Mouse (Mus musculus) embryonic facial prominence, embryonic 13.5 days (tissue): ENCODE measurements around the gene Surf2. TPM values are rescaled to one million over a fixed set of nuclear protein-coding genes. Genes with fewer than 3 reads are reported as not detected.

Source experiments
- ATAC-seq: fragments of 200-750 bp; cut with Nextera tagmentation; 2 replicates; pipeline ENCODE4 v1.8.0; 2017; ENCODE audit warnings: low read depth; ENCODE audit not compliant: insufficient number of reproducible peaks, insufficient read depth, low FRiP score, low TSS enrichment
- H3K27ac ChIP-seq: fragments of 300-500 bp; sonication (generic); 2 replicates; pipeline ENCODE4 v1.5.1; 2015; ENCODE audit warnings: moderate library complexity, mild to moderate bottlenecking, inconsistent platforms
- H3K27me3 ChIP-seq: fragments of 300-500 bp; sonication (generic); 2 replicates; pipeline ENCODE4 v1.6.1; 2015; ENCODE audit warnings: mild to moderate bottlenecking, inconsistent platforms
- H3K36me3 ChIP-seq: fragments of 300-500 bp; sonication (generic); 2 replicates; pipeline ENCODE4 v1.6.1; 2015; ENCODE audit warnings: mild to moderate bottlenecking, inconsistent platforms
- H3K4me1 ChIP-seq: fragments of 300-500 bp; sonication (generic); 2 replicates; pipeline ENCODE4 v1.6.1; 2015; ENCODE audit warnings: inconsistent platforms
- H3K4me2 ChIP-seq: fragments of 300-500 bp; sonication (generic); 2 replicates; pipeline ENCODE4 v1.6.1; 2015; ENCODE audit warnings: moderate library complexity, mild to moderate bottlenecking, inconsistent platforms
- H3K4me3 ChIP-seq: fragments of 300-500 bp; sonication (generic); 2 replicates; pipeline ENCODE4 v1.5.1; 2015; ENCODE audit warnings: mild to moderate bottlenecking, inconsistent platforms
- H3K9ac ChIP-seq: fragments of 300-500 bp; sonication (generic); 2 replicates; pipeline ENCODE4 v1.6.1; 2015; ENCODE audit warnings: mild to moderate bottlenecking, inconsistent platforms
- H3K9me3 ChIP-seq: fragments of 300-500 bp; sonication (generic); 2 replicates; pipeline ENCODE4 v1.6.1; 2016; ENCODE audit warnings: inconsistent platforms
- WGBS: fragments of 180-500 bp; shearing (Covaris S2); methylation state at CpG from one replicate; pipeline ENCODE4 v1.1.7; 2015; ENCODE audit warnings: mixed read lengths; 5-methylcytosine and 5-hydroxymethylcytosine counted together
- polyA plus RNA-seq: library from polyadenylated mRNA; unstranded; fragments of >200 nt; fragmentation: Nextera tagmentation; extraction: Ambion mirVana; gene quantifications from 2 replicates; pipeline ENCODE4 v1.2.1, GENCODE M21; 2015

The Surf2 gene
- polyA plus RNA-seq, 1 experiment from 2014 or later, result 49.0 TPM

GRCm38 (mm10) chr2:26906431-26906830, 9.7 kb upstream of the Surf2 start:
- 93% methylated on average over 3 of the region's 3 CpGs for WGBS
- no peak overlapping the region for H3K4me3 ChIP-seq
- H3K27ac ChIP-seq, result no peak overlapping the region
- no peak overlapping the region; the same call in 1 of the 2 replicates for H3K9ac ChIP-seq
- H3K4me2 ChIP-seq, result no peak overlapping the region
- peaks cover 37% of the 10 kb centered on the region for H3K4me1 ChIP-seq
- H3K9me3 ChIP-seq, result no peaks in the 10 kb centered on the region
- ATAC-seq, result no peak
- no peaks in the 10 kb centered on the region for H3K27me3 ChIP-seq
- peaks cover 43% of the 10 kb centered on the region for H3K36me3 ChIP-seq

GRCm38 (mm10) chr2:26907109-26907508, 9.1 kb upstream of the Surf2 start:
- no peaks in the 10 kb centered on the region for H3K27me3 ChIP-seq
- H3K36me3 ChIP-seq, result peaks cover 50% of the 10 kb centered on the region
- 58% methylated on average over 4 of the region's 4 CpGs for WGBS
- H3K4me3 ChIP-seq, result no peak overlapping the region
- no peak overlapping the region for H3K4me2 ChIP-seq
- H3K9ac ChIP-seq, result no peak overlapping the region
- peaks cover 37% of the 10 kb centered on the region for H3K4me1 ChIP-seq
- H3K9me3 ChIP-seq, result no peaks in the 10 kb centered on the region
- ATAC-seq, result no peak
- no peak overlapping the region for H3K27ac ChIP-seq

- Histone ChIP-seq H3K36me3 (peaks cover 68% of the 10 kb centered on the region), H3K9me3 (no peaks in the 10 kb centered on the region), H3K4me1 (peaks cover 39% of the 10 kb centered on the region), H3K27me3 (no peaks in the 10 kb centered on the region), H3K4me3 (peak overlapping the region; percentile 88), H3K4me2 (peak overlapping the region; percentile 79), H3K27ac (no peak overlapping the region), H3K9ac (peak overlapping the region; percentile 99)
- no peak for ATAC-seq
- 78% methylated on average over 18 of the region's 18 CpGs for WGBS
Observed at GRCm38 (mm10) chr2:26908710-26909386, 7.3 kb upstream of the Surf2 start.

DNA sequence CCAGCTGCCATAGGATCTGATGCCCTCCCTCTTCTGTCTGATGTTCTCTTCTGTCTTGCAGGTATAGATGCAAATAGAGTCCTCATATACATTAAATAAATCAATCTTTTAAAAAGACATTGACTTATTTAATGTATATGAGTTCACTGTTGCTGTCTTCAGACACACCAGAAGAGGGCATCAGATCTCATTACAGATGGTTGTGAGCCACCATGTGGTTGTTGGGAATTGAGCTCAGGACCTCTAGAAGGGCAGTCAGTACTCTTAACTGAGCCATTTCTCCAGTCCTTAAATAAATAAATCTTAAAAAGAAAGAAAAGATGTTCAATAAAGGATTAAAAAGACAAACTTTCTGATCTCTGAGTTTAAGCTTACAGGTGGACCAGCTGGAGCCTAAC, 6.8 kb upstream of the Surf2 start:
- peak overlapping the region; percentile 88 for H3K4me3 ChIP-seq
- H3K27ac ChIP-seq, result peak overlapping the region; percentile 93
- no peaks in the 10 kb centered on the region for H3K9me3 ChIP-seq
- H3K9ac ChIP-seq, result peak overlapping the region; percentile 99
- ATAC-seq, result no peak
- H3K27me3 ChIP-seq, result no peaks in the 10 kb centered on the region
- peak overlapping the region; percentile 79 for H3K4me2 ChIP-seq
- peaks cover 70% of the 10 kb centered on the region for H3K36me3 ChIP-seq
- peaks cover 35% of the 10 kb centered on the region for H3K4me1 ChIP-seq

GRCm38 (mm10) chr2:26910124-26910993, 5.8 kb upstream of the Surf2 start, which contains the start of the genes Med22 and Rpl7a:
Med22 (minus strand) TSS chr2:26910677.
Rpl7a (plus strand) TSS chr2:26910764.
- Histone ChIP-seq H3K4me1 (peaks cover 44% of the 10 kb centered on the region), H3K27ac (peak within 1 kb of the TSS; percentile 93), H3K4me3 (peak within 1 kb of the TSS; percentile 88), H3K27me3 (no peaks in the 10 kb centered on the region), H3K4me2 (peak within 1 kb of the TSS; percentile 99), H3K9me3 (no peaks in the 10 kb centered on the region), H3K36me3 (peaks cover 66% of the 10 kb centered on the region), H3K9ac (peak within 1 kb of the TSS; percentile 99)
- under 1% methylated on average over 74 of the region's 74 CpGs for WGBS
- peak; percentile 87 for ATAC-seq

DNA sequence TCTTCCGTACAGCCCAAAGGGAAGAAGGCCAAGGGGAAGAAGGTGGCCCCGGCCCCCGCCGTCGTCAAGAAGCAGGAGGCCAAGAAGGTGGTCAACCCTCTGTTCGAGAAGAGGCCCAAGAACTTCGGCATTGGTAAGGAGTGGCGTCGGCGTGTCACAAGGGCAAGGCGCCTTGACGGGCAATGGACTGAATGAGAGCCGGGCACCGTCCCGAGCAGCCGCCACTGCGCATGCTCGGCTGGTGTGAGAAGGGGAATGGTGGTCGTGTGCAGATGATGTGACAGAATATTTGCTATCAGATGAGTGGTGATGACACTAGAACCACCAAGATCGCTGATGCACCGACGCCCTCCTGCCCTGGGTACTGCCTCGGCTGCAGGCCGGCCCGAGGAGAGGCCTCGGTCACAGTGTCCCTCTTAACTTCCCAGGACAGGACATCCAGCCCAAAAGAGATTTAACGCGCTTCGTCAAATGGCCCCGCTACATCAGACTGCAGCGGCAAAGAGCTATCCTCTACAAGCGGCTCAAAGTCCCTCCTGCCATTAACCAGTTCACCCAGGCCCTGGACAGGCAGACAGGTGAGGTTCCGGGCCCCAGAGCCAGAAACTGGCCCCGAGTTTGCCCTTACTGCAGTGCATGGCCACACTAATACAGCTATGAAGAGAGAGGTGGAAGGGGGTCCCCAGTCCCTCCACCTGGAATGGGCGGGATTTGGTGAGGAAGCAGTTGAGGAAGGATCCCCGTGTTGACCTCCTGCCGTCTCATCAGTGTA, 5.0 kb upstream of the Surf2 start:
- Histone ChIP-seq H3K4me1 (peaks cover 48% of the 10 kb centered on the region), H3K9me3 (no peaks in the 10 kb centered on the region), H3K4me2 (peak overlapping the region; percentile 99), H3K27me3 (no peaks in the 10 kb centered on the region), H3K27ac (peak overlapping the region; percentile 93), H3K4me3 (peak overlapping the region; percentile 88), H3K36me3 (peaks cover 58% of the 10 kb centered on the region), H3K9ac (peak overlapping the region; percentile 99)
- WGBS, result under 1% methylated on average over 37 of the region's 37 CpGs
- ATAC-seq, result 0 out of 2 replicates have a peak, but pooled peaks have one; percentile 4

- Histone ChIP-seq H3K36me3 (peaks cover 46% of the 10 kb centered on the region), H3K4me3 (peak overlapping the region; percentile 88), H3K9me3 (no peaks in the 10 kb centered on the region), H3K4me1 (peaks cover 56% of the 10 kb centered on the region), H3K4me2 (peak overlapping the region; percentile 99), H3K27ac (no peak overlapping the region), H3K27me3 (no peaks in the 10 kb centered on the region), H3K9ac (peak overlapping the region; percentile 99)
- no peak for ATAC-seq
- WGBS, result 75% methylated on average over 5 of the region's 5 CpGs
Observed at GRCm38 (mm10) chr2:26912253-26912770, 3.9 kb upstream of the Surf2 start.

- H3K4me1 ChIP-seq, result peaks cover 58% of the 10 kb centered on the region
- no peak overlapping the region for H3K4me2 ChIP-seq
- no peak for ATAC-seq
- 77% methylated on average over 17 of the region's 17 CpGs for WGBS
- H3K4me3 ChIP-seq, result no peak overlapping the region
- H3K9me3 ChIP-seq, result no peaks in the 10 kb centered on the region
- no peaks in the 10 kb centered on the region for H3K27me3 ChIP-seq
- no peak overlapping the region for H3K9ac ChIP-seq
- peaks cover 45% of the 10 kb centered on the region for H3K36me3 ChIP-seq
- H3K27ac ChIP-seq, result no peak overlapping the region
Observed at GRCm38 (mm10) chr2:26913416-26914147, 2.6 kb upstream of the Surf2 start.

DNA sequence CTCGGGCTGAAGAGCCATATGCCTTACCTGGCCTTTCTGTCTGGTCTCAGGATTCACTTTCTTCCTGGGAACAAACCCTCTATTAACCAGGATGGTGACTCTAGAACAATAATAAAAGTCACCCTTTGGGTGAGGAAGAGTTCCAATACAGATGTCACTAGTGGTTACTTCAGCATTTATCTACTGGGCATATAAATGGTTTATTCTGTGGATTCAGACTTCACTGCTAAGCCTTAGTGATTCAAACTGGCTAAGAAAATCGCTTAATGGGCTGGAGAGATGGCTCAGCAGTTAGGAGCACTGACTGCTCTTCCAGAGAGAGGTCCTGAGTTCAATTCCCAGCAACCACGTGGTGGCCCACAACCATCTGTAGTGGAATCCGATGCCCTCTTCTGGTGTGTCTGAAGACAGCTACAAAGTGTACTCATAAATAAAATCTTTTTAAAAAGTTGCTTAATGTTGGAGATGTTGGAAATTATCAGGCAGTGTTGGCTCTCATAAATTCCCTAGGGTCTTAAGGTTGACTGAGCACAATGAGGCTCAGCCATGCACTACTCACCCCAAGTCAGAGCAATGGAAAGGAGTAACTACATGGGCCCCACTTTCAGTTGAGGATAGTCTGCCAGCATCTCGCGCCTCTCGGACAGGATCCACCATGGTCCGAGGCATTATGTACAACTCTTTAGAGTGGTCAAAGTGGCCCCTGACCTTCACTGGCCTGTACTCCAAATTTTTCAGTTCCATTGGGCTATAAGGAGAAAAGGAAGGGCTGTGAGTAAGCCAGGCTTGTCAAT, 1.8 kb upstream of the Surf2 start:
- peaks cover 52% of the 10 kb centered on the region for H3K36me3 ChIP-seq
- H3K4me3 ChIP-seq, result peak overlapping the region; percentile 75; the same call in 1 of the 2 replicates
- WGBS, result 60% methylated on average over 8 of the region's 8 CpGs
- H3K9ac ChIP-seq, result peak overlapping the region; percentile 85; the same call in 1 of the 2 replicates
- H3K9me3 ChIP-seq, result no peaks in the 10 kb centered on the region
- no peak for ATAC-seq
- no peaks in the 10 kb centered on the region for H3K27me3 ChIP-seq
- peaks cover 50% of the 10 kb centered on the region for H3K4me1 ChIP-seq
- peak overlapping the region; percentile 97 for H3K4me2 ChIP-seq
- no peak overlapping the region for H3K27ac ChIP-seq

DNA sequence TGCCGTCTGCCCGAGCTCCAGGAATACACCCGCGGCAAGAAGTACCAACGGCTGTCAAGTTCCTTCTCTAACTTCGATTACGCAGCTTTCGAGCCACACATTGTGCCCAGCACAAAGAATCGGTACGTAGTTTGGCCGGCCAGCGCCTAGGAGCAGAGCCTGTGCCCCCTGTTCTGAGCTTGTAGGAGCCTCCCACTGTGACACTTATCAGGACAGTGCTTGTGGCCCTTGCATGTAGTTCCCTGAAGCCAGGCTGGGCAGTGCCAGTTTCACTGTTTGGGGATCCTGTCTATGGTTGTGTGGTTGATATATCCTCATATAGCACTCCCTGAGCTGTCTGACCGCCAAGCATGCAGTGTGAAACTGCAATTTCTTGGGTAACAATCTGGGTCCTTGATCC, 571 bp downstream of the Surf2 start:
- H3K4me3 ChIP-seq, result peak overlapping the region; percentile 75
- no peaks in the 10 kb centered on the region for H3K9me3 ChIP-seq
- peak overlapping the region; percentile 97 for H3K4me2 ChIP-seq
- peaks cover 43% of the 10 kb centered on the region for H3K4me1 ChIP-seq
- WGBS, result 2% methylated on average over 13 of the region's 13 CpGs
- peaks cover 70% of the 10 kb centered on the region for H3K36me3 ChIP-seq
- no peak for ATAC-seq
- H3K27me3 ChIP-seq, result no peaks in the 10 kb centered on the region
- peak overlapping the region; percentile 85 for H3K9ac ChIP-seq
- H3K27ac ChIP-seq, result peak overlapping the region; percentile 74
